Mouse (Mus musculus) spleen, adult 2 months (tissue): ENCODE results near the gene Rora.

ENCODE experiments used
- CTCF ChIP-seq: fragments of 200-500 bp; IDR thresholded peaks from 2 replicates; pipeline ENCODE4 v1.5.1; 2011; ENCODE audit warnings: mild to moderate bottlenecking, inconsistent platforms; ENCODE audit not compliant: insufficient read depth, insufficient read length, insufficient replicate concordance; ENCODE audit errors: extremely low read depth
- POLR2A ChIP-seq: fragments of 200-500 bp; IDR thresholded peaks from 2 replicates; pipeline ENCODE4 v1.6.1; 2011; ENCODE audit warnings: low read depth, low read length, inconsistent platforms

DNA sequence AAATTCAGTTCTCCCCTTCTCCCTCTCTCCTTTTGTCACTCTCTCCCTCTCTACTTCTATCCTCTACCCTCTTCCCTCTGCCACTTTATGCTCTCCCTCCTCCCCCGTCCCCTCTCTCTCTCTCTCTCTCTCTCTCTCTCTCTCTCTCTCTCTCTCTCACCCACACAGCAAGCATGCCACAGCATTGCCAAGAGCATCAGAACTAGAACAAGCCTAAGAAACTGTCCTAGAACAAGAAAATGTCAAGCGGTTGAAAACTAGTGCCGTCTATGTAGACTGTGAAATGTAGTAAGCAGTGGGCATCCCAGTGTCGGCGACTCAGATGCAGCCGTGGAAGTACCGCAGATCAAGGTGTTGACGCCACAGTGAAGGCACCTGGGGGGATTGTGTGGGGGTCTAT, 596.7 kb downstream of the Rora start:
- no peak for TF ChIP-seq CTCF
- TF ChIP-seq POLR2A, result no peak
